ENCODE assay signal across 15 mouse cellular contexts in genomic region chr3:30371472-30371871, GRCm38 (mm10).
A peak's percentile ranks its signal among the peaks of the same experiment; 100 is the strongest.
DNase-seq lines count a peak whose midpoint lies in the region; ATAC-seq and TF ChIP-seq lines count a peak whose summit lies in the region.
"Had no signal": no experiment of that assay in that cellular context is flagged by ENCODE, and none has a peak within 500 bp of the region (broad histone marks: within the 10 kb centered on the region; RNA-seq: fewer than 3 reads in every experiment).

No protein-coding gene starts in this region.

- H3K36me3 ChIP-seq in kidney, postnatal 0 days (ENCODE audit: insufficient read depth, low read length) = no peaks in the 10 kb centered on the region
- H3K36me3 ChIP-seq in forebrain, embryonic 16.5 days (ENCODE audit: control insufficient read depth, insufficient read depth) = no peaks in the 10 kb centered on the region
- no peaks in the 10 kb centered on the region for H3K36me3 ChIP-seq in midbrain, postnatal 0 days (ENCODE audit: insufficient read depth, low read length)
- H3K36me3 ChIP-seq: liver, embryonic 15.5 days; neural tube, embryonic 13.5 days had no signal

- H3K4me3 ChIP-seq in gastrocnemius, adult 2 months = peak overlapping the region; percentile 58
- H3K4me3 ChIP-seq in kidney, postnatal 0 days (replicated peaks; ENCODE audit: low read depth, low read length) = no peak overlapping the region
- peak overlapping the region; percentile 11 for H3K4me3 ChIP-seq in forebrain, embryonic 16.5 days (replicated peaks; ENCODE audit: low read length)
- peak overlapping the region; percentile 27 for H3K4me3 ChIP-seq in midbrain, postnatal 0 days (ENCODE audit: low read depth, low read length)
- H3K4me3 ChIP-seq: liver, embryonic 15.5 days; neural tube, embryonic 13.5 days had no signal

- DNase-seq in gastrocnemius, adult 2 months = no peak
- DNase-seq in gastrocnemius, adult 18-20 months (ENCODE audit: low spot score) = no peak
- DNase-seq in kidney, postnatal 0 days (ENCODE audit: low spot score) = no peak
- DNase-seq in kidney, postnatal 36 days = no peak
- DNase-seq in midbrain, postnatal 0 days (ENCODE audit: low spot score) = no peak
- DNase-seq in cerebellum, adult 11-12 months = no peak
- DNase-seq in gastrocnemius, adult 8-10 months (ENCODE audit: low spot score in 2 of 2) = no peak
- DNase-seq: adrenal gland, adult 8-10 months; cerebellum, adult 9-11 months; thymus, adult 18-20 months had no signal

- H3K27me3 ChIP-seq in kidney, postnatal 0 days (ENCODE audit: insufficient read depth, low read length) = no peaks in the 10 kb centered on the region
- no peaks in the 10 kb centered on the region for H3K27me3 ChIP-seq in forebrain, embryonic 16.5 days (replicated peaks; ENCODE audit: control insufficient read depth, insufficient read depth, low read length)
- H3K27me3 ChIP-seq in midbrain, postnatal 0 days (ENCODE audit: insufficient read depth, low read length) = no peaks in the 10 kb centered on the region
- H3K27me3 ChIP-seq: liver, embryonic 15.5 days; neural tube, embryonic 13.5 days had no signal

- no peaks in the 10 kb centered on the region for H3K9me3 ChIP-seq in kidney, postnatal 0 days (replicated peaks; ENCODE audit: low read length)
- no peaks in the 10 kb centered on the region for H3K9me3 ChIP-seq in forebrain, embryonic 16.5 days (ENCODE audit: control insufficient read depth, low read length)
- H3K9me3 ChIP-seq in midbrain, postnatal 0 days (ENCODE audit: low read length) = no peaks in the 10 kb centered on the region
- H3K9me3 ChIP-seq: liver, embryonic 15.5 days; neural tube, embryonic 13.5 days had no signal

- WGBS in kidney, postnatal 0 days = 49% methylated on average over 7 of the region's 7 CpGs
- WGBS in forebrain, embryonic 16.5 days = 36% methylated on average over 7 of the region's 7 CpGs
- 33% methylated on average over 7 of the region's 7 CpGs for WGBS in midbrain, postnatal 0 days

- no peak overlapping the region for H3K9ac ChIP-seq in kidney, postnatal 0 days (ENCODE audit: low read depth, low read length)
- no peak overlapping the region for H3K9ac ChIP-seq in forebrain, embryonic 16.5 days (replicated peaks; ENCODE audit: low read depth, low read length)
- no peak overlapping the region for H3K9ac ChIP-seq in midbrain, postnatal 0 days (replicated peaks; ENCODE audit: low read length, poor library complexity, severe bottlenecking)
- H3K9ac ChIP-seq: liver, embryonic 15.5 days; neural tube, embryonic 13.5 days had no signal

- intact Hi-C loops in gastrocnemius, adult 2 months (cut with DNase I) = no loop called here

- no peaks in the 10 kb centered on the region for H3K4me1 ChIP-seq in kidney, postnatal 0 days (replicated peaks; ENCODE audit: insufficient read depth, low read length)
- 0 out of 2 replicates have a peak, but pooled peaks cover 5% of the 10 kb centered on the region for H3K4me1 ChIP-seq in forebrain, embryonic 16.5 days (replicated peaks; ENCODE audit: control insufficient read depth, insufficient read depth, low read length)
- no peaks in the 10 kb centered on the region for H3K4me1 ChIP-seq in midbrain, postnatal 0 days (ENCODE audit: insufficient read depth, low read length)
- H3K4me1 ChIP-seq: liver, embryonic 15.5 days; neural tube, embryonic 13.5 days had no signal

- ATAC-seq in kidney, postnatal 0 days (replicated peaks; ENCODE audit: low FRiP score, low read depth) = no peak
- no peak for ATAC-seq in forebrain, embryonic 16.5 days
- ATAC-seq in midbrain, postnatal 0 days (ENCODE audit: low FRiP score) = no peak
- ATAC-seq: hindbrain, embryonic 16.5 days had no signal

- TF ChIP-seq CTCF in gastrocnemius, adult 2 months (IDR thresholded peaks at IDR 0.05) = no peak
- no peak for TF ChIP-seq CTCF in kidney, postnatal 0 days (IDR thresholded peaks at IDR 0.05; ENCODE audit: low read depth)
- TF ChIP-seq CTCF in midbrain, postnatal 0 days (IDR thresholded peaks at IDR 0.05) = no peak

- peak overlapping the region; percentile 24 for H3K4me2 ChIP-seq in kidney, postnatal 0 days (ENCODE audit: low read length)
- peak overlapping the region; percentile 44 for H3K4me2 ChIP-seq in forebrain, embryonic 16.5 days (ENCODE audit: low read length)
- H3K4me2 ChIP-seq in midbrain, postnatal 0 days (ENCODE audit: low read depth, low read length, poor library complexity, severe bottlenecking) = peak overlapping the region; percentile 47
- H3K4me2 ChIP-seq: heart, embryonic 11.5 days; liver, embryonic 15.5 days; neural tube, embryonic 13.5 days had no signal

- H3K27ac ChIP-seq in gastrocnemius, adult 2 months = no peak overlapping the region
- no peak overlapping the region for H3K27ac ChIP-seq in kidney, postnatal 0 days
- no peak overlapping the region for H3K27ac ChIP-seq in forebrain, embryonic 16.5 days (ENCODE audit: low read length)
- no peak overlapping the region for H3K27ac ChIP-seq in midbrain, postnatal 0 days (ENCODE audit: low read depth, low read length)
- H3K27ac ChIP-seq: liver, embryonic 15.5 days; neural tube, embryonic 13.5 days had no signal
